Mouse (Mus musculus) naive thymus-derived CD4-positive, alpha-beta T cell, adult 5 months (primary cell): Measurements from ENCODE around the gene Elmo2. TPM values are rescaled to one million over a fixed set of nuclear protein-coding genes. Genes with fewer than 3 reads are reported as not detected.

Experiments used
- polyA plus RNA-seq: library from polyadenylated mRNA; unstranded; fragments of 100-300 nt; shearing (Covaris generic); gene quantifications from one replicate; pipeline ENCODE4 v1.2.1, GENCODE M21; 2017

Gene Elmo2
- polyA plus RNA-seq = 41.0 TPM

DNA sequence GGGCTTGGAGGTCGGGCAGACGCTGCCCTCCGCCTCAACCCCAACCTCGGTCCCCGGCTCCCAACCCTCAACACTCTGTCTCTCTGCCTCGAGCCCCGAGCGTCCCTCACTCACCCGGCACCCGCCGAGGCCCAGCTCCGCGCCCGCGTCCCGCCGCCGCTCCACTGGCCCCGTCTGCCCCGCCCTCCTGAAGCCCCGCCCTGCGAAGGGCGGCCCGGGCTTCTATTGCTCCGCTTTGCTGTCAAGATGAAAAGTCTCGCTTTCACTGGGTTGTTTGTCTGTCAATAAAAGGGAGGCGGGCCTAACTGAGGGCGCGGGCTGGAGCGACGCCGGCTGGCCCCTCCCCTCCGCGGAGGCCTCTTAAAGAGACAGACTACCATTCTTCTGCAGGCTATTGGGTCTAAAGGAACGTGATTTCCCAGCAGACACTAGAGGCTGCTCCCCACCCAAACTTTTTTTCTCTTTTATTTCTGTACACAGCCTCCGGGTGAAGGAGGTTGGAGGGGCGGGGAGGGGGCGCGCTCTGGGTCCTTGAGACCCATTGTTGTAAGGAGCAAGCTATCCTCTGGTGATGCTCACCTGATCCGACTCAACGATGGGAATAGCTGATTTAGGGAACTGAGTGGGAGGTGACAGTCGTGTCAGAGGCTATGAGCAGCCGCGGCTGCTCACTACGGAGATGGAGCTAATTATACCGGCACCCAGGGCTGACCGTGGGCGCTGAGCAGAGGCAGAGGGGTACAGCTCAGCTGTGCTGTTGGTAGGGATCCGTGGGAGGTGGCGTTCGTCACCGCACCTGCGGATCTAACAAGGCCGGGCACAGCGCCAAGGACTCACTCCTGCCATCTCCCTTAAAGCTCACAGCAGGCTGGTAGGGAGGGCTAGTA, at the start of gene Elmo2:
Gene Elmo2, minus strand, starts transcription at position 176 of the 887 bp plus-strand sequence.

DNA sequence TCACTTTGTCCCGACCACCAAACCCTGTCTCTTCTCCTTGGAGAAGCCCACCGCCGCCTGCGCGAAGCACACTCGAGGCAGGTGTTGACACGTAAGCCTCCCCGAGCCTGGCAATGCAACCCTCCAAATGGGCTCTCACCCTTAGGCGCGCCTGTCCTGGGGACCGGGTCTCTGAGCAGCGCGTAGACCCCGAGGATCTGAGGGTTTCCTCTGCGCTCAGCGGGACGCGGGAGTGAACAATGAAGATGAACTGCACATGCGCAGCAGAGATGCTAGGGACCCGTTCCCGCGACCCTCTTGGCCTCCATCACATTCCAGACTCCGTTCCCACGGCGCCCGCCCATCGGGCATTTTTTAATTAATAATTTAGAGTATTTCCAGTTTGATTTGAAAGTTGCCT, 42.2 kb upstream of the Elmo2 start, which contains the start of gene Zfp663:
Gene Zfp663, minus strand, starts transcription at position 234 of the 400 bp plus-strand sequence.

DNA sequence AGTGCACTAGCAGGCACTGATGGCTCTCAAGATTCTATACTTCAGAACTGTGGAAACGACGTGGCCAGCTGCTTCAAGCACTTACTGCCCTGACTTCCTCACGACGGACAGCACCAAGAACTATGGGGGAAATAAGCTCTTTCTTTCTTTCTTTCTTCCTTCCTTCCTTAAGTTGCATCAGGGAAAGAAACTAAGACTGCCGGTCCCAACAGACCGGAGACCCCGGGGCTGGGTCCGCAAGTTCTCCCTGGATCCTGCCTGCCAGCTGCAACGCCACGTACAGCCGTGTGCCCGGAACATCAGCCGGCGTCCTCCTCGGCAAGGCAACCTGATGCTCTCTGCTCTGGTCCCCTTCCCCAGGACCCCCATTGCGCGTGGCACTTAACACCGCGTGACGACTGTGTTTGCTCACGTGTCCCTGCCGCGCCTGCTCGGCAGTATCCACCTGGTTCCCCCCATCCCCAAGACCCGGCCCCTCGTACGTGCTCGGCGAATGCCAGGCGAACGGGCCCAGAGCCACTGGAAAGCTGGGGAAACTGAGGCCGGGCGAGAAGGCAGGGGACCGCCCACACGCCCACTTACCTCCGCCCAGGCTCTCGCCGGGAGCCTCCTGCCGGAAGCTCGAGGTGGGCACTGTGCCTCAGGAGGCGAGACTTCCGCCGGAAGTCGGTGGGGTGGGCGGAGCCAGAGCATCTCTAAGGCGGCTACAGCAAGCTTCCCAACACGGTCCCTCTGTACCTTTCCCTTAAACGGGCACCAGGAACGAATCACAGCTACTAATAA, 38.9 kb downstream of the Elmo2 start, which contains the start of gene Slc35c2:
Gene Slc35c2, minus strand, starts transcription at position 668 of the 783 bp plus-strand sequence.

Other genes with a start within 250 kb of the Elmo2 start
- gene 1700025C18Rik, start 235.7 kb downstream of the Elmo2 start, polyA plus RNA-seq = not detected
- not detected for gene Cdh22, start 91.6 kb downstream of the Elmo2 start, polyA plus RNA-seq
- gene Slc35c2, start 38.6 kb downstream of the Elmo2 start, polyA plus RNA-seq = 32.5 TPM
- gene Zfp663, start 42.2 kb upstream of the Elmo2 start, polyA plus RNA-seq = not detected
- gene Zfp334, start 61.8 kb upstream of the Elmo2 start, polyA plus RNA-seq = not detected
- not detected for gene Ocstamp, start 73.9 kb upstream of the Elmo2 start, polyA plus RNA-seq
- not detected for gene Slc13a3, start 146.8 kb upstream of the Elmo2 start, polyA plus RNA-seq
- gene Trp53rka, start 166.8 kb upstream of the Elmo2 start, polyA plus RNA-seq = 26.1 TPM
- not detected for gene Slc2a10, start 177.3 kb upstream of the Elmo2 start, polyA plus RNA-seq